Mouse (Mus musculus) heart, postnatal 0 days (tissue): ENCODE data around the gene Fry. TPM values are rescaled to one million over a fixed set of nuclear protein-coding genes. Genes with fewer than 3 reads are reported as not detected.

Source experiments
- ATAC-seq: fragments of 200-750 bp; cut with Nextera tagmentation; 2 replicates; pipeline ENCODE4 v1.8.0; 2017; ENCODE audit warnings: low read depth, moderate number of reproducible peaks, moderate library complexity; ENCODE audit not compliant: insufficient read depth
- DNase-seq: peaks from one replicate; pipeline ENCODE4 v3.0.0-alpha.2; 2016; ENCODE audit warnings: low spot score
- H3K27ac ChIP-seq: fragments of 300-500 bp; sonication (generic); 2 replicates; pipeline ENCODE4 v1.5.1; 2014; ENCODE audit warnings: low read depth, mild to moderate bottlenecking
- H3K27me3 ChIP-seq: fragments of 300-500 bp; sonication (generic); 2 replicates; pipeline ENCODE4 v1.6.1; 2014; ENCODE audit warnings: low read length, mixed read lengths; ENCODE audit not compliant: control insufficient read depth, insufficient read depth
- H3K36me3 ChIP-seq: fragments of 300-500 bp; sonication (generic); replicated peaks from 2 replicates; pipeline ENCODE4 v1.6.1; 2014; ENCODE audit warnings: low read length, mixed read lengths; ENCODE audit not compliant: control insufficient read depth, insufficient read depth
- H3K4me1 ChIP-seq: fragments of 300-500 bp; sonication (generic); 2 replicates; pipeline ENCODE4 v1.6.1; 2014; ENCODE audit warnings: antibody characterized with exemption; ENCODE audit not compliant: control insufficient read depth, insufficient read depth
- H3K4me2 ChIP-seq: fragments of 300-500 bp; sonication (generic); 2 replicates; pipeline ENCODE4 v1.6.1; 2014; ENCODE audit warnings: low read depth, mild to moderate bottlenecking, low read length, moderate library complexity
- H3K4me3 ChIP-seq: fragments of 300-500 bp; sonication (generic); 2 replicates; pipeline ENCODE4 v1.5.1; 2014; ENCODE audit warnings: low read depth, low read length
- H3K9ac ChIP-seq: fragments of 300-500 bp; sonication (generic); replicated peaks from 2 replicates; pipeline ENCODE4 v1.6.1; 2014; ENCODE audit warnings: low read depth, low read length, mixed read lengths
- H3K9me3 ChIP-seq: fragments of 300-500 bp; sonication (generic); replicated peaks from 2 replicates; pipeline ENCODE4 v1.6.1; 2016; ENCODE audit warnings: low read length; ENCODE audit not compliant: control insufficient read depth
- CTCF ChIP-seq: IDR thresholded peaks from 2 replicates; pipeline ENCODE4 v1.5.1; 2016; ENCODE audit warnings: antibody characterized with exemption, control low read depth, low read depth
- EP300 ChIP-seq: IDR thresholded peaks from 2 replicates; pipeline ENCODE4 v1.6.1; 2016; ENCODE audit warnings: antibody characterized with exemption, low read depth
- WGBS: fragments of 180-500 bp; shearing (Covaris S2); extraction: QIAGEN DNeasy Blood & Tissue Kit; methylation state at CpG from one replicate; pipeline ENCODE4 v1.1.7; 2014; 5-methylcytosine and 5-hydroxymethylcytosine counted together
- polyA plus RNA-seq: library from polyadenylated mRNA; unstranded; fragments of >200 nt; fragmentation: Nextera tagmentation; extraction: Ambion mirVana; gene quantifications from 2 replicates; pipeline ENCODE4 v1.2.1, GENCODE M21; 2015
- total RNA-seq: library from RNA; depleted of rRNA; stranded (reverse); fragments of >200 nt; gene quantifications from 2 replicates; pipeline ENCODE4 v1.2.3, GENCODE M21; 2014; ENCODE audit warnings: low replicate concordance

Fry gene
- total and polyA plus RNA-seq, 2 experiments from 2014 or later = 31.8 to 124 TPM

- WGBS = 20% methylated on average over 4 of the region's 4 CpGs
- Histone ChIP-seq H3K9ac (no peak overlapping the region), H3K4me3 (no peak overlapping the region), H3K27ac (peak overlapping the region; percentile 80), H3K27me3 (no peaks in the 10 kb centered on the region), H3K4me1 (no peaks in the 10 kb centered on the region), H3K4me2 (no peak overlapping the region), H3K9me3 (no peaks in the 10 kb centered on the region), H3K36me3 (peaks cover 40% of the 10 kb centered on the region)
- ATAC-seq (peak; percentile 86), DNase-seq (peak; percentile 44)
- TF ChIP-seq EP300 (no peak), CTCF (no peak)
Measured at GRCm38 (mm10) chr5:150346378-150346777, 227.9 kb downstream of the Fry start.

- H3K9me3 ChIP-seq = no peaks in the 10 kb centered on the region
- DNase-seq (no peak), ATAC-seq (no peak)
- WGBS = 98% methylated on average over 2 of the region's 2 CpGs
- H3K4me1 ChIP-seq = no peaks in the 10 kb centered on the region
- H3K36me3 ChIP-seq = peaks cover 31% of the 10 kb centered on the region
- H3K27me3 ChIP-seq = no peaks in the 10 kb centered on the region
- no peak overlapping the region for H3K4me2 ChIP-seq
- no peak for TF ChIP-seq CTCF
- H3K9ac ChIP-seq = no peak overlapping the region
- H3K4me3 ChIP-seq = no peak overlapping the region
- no peak overlapping the region for H3K27ac ChIP-seq
Measured at GRCm38 (mm10) chr5:150347845-150348244, 229.4 kb downstream of the Fry start.

GRCm38 (mm10) chr5:150348302-150348701, 229.9 kb downstream of the Fry start:
- no peak overlapping the region for H3K4me3 ChIP-seq
- no peak for DNase-seq
- peaks cover 31% of the 10 kb centered on the region for H3K36me3 ChIP-seq
- no peak for ATAC-seq
- TF ChIP-seq EP300 (no peak), CTCF (no peak)
- 100% methylated on average over 1 of the region's 1 CpGs for WGBS
- no peaks in the 10 kb centered on the region for H3K4me1 ChIP-seq
- H3K9ac ChIP-seq = no peak overlapping the region
- H3K27ac ChIP-seq = no peak overlapping the region
- H3K4me2 ChIP-seq = no peak overlapping the region
- H3K27me3 ChIP-seq = no peaks in the 10 kb centered on the region
- no peaks in the 10 kb centered on the region for H3K9me3 ChIP-seq

GRCm38 (mm10) chr5:150351191-150351590, 232.7 kb downstream of the Fry start:
- no peak overlapping the region for H3K4me3 ChIP-seq
- H3K27ac ChIP-seq = no peak overlapping the region
- no peaks in the 10 kb centered on the region for H3K27me3 ChIP-seq
- no peak for DNase-seq
- H3K4me1 ChIP-seq = no peaks in the 10 kb centered on the region
- H3K9ac ChIP-seq = no peak overlapping the region
- 75% methylated on average over 2 of the region's 2 CpGs for WGBS
- peaks cover 48% of the 10 kb centered on the region for H3K36me3 ChIP-seq
- H3K9me3 ChIP-seq = no peaks in the 10 kb centered on the region
- no peak overlapping the region for H3K4me2 ChIP-seq
- no peak for ATAC-seq
- no peak for TF ChIP-seq EP300
- no peak for TF ChIP-seq CTCF

DNA sequence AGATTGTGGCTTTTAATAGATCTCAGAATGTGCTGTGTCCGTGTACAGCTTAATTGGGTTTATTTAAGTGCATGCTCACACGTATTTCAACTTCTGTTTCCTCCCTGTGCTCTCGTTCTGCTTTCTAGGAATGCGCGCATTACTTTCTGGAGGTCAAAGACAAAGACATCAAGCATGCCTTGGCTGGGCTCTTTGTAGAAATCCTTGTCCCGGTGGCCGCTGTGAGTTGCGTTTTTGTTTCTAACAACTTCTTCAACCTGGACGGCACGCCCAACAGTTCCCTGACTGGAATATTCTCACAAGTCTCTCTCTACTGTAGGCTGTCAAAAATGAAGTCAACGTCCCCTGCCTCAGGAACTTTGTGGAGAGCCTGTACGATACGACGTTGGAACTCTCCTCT, 240.2 kb downstream of the Fry start:
- Histone ChIP-seq H3K36me3 (peaks cover 81% of the 10 kb centered on the region), H3K9ac (no peak overlapping the region), H3K4me3 (no peak overlapping the region), H3K27ac (no peak overlapping the region), H3K4me2 (no peak overlapping the region), H3K9me3 (no peaks in the 10 kb centered on the region), H3K27me3 (no peaks in the 10 kb centered on the region), H3K4me1 (no peaks in the 10 kb centered on the region)
- WGBS = 72% methylated on average over 14 of the region's 14 CpGs
- DNase-seq (no peak), ATAC-seq (no peak)
- TF ChIP-seq EP300 (no peak), CTCF (no peak)

- H3K9ac ChIP-seq = no peak overlapping the region
- DNase-seq (no peak), ATAC-seq (no peak)
- no peak overlapping the region for H3K4me2 ChIP-seq
- peaks cover 82% of the 10 kb centered on the region for H3K36me3 ChIP-seq
- H3K27ac ChIP-seq = no peak overlapping the region
- H3K9me3 ChIP-seq = peaks cover 6% of the 10 kb centered on the region; the same call in 1 of the 2 replicates
- H3K4me1 ChIP-seq = no peaks in the 10 kb centered on the region
- H3K27me3 ChIP-seq = no peaks in the 10 kb centered on the region
- H3K4me3 ChIP-seq = no peak overlapping the region
- WGBS = 90% methylated on average over 6 of the region's 6 CpGs
- TF ChIP-seq EP300 = no peak
- TF ChIP-seq CTCF = no peak
Measured at GRCm38 (mm10) chr5:150362241-150362640, 243.8 kb downstream of the Fry start.
